Mouse (Mus musculus) v-Abl transformed pro-B cells (cell line): Measurements from ENCODE around the gene Cd81.

ENCODE experiments used
- in situ Hi-C, 2 experiments: fragments of 400-800 bp; cut with MboI; formaldehyde crosslinking; loops; one replicate each; pipeline ENCODE4 v1.15.1; 2025; ENCODE audit not compliant: unreplicated experiment in 2 of 2

The Cd81 gene

GRCm38 (mm10) chr7:143044826-143045206 is 7.7 kb upstream of the Cd81 start:
- in situ Hi-C loops, result no loop called here

- in situ Hi-C loops, result no loop called here
Observed at GRCm38 (mm10) chr7:143046358-143046757, 6.2 kb upstream of the Cd81 start.

GRCm38 (mm10) chr7:143049331-143049730 is 3.2 kb upstream of the Cd81 start:
- in situ Hi-C loops, result no loop called here

DNA sequence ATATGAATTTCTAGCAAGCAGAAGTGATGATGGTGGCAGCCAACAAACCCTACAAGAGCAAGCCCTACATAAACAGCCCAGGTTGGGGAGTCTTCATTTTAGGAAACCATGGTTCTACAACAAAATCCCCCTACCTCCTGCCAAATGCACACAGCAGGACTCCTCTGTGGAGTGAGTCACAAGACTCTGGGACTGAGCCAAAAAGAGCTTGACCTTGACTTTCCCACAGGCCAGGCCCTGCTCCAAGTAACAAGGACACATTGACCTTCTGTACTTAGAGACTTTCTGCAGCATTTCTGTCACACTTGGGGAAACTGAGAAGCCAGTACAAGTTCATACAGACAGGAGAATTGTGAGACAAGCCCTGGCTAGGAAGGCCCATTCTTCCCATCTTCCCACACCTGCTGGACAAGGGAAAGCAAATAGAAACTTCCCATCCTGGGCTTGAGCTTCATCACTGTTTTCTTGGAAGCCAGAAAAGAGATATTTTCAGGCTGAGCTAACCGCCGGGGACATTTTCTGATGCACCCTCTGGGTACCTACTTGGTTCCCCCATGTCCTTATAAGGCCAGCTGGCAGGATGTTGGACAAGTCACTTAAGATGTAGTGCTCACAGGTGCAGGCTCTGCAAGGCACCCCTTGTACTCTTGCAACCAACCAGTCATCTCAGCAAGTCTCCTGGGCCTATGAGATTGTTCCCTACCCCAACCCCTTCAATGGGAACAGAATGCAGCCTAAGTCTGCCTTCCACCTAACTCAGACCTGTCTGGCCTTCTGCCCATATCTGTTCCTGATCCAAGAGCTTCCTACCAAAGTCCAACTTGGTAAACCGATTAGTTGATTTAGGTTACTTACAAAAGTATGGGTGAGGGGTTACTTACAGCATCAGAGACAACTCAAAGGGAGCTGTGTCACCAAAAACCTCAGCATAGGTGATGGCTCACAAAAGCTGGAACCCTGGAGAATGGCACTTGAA is 2.4 kb upstream of the Cd81 start:
- in situ Hi-C loops, result loop anchor here (25.0 kb wide), 2 partner anchors 538 to 1512 kb away; partner anchors contain the start of gene Ppfia1 (in 2 of the 2)

DNA sequence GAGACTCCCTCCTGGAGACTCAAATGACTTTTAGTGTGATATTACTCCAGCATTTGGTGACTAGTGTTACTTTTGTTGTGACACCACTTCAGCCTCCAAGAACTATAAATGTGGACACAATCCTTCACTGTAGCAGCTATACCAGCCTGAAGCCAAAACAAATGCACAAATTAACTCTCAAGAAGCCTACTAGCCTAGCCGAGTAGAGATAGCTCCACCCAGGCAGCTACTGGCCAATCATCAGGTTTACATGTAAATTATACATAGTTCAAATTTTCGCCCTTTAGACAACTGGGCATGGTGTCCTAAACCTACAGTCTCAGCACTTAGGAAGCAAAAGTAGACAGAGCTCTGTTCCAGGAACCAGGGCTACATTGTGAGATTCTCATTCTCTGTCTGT is 1.2 kb upstream of the Cd81 start:
- in situ Hi-C loops, result loop anchor here (25.0 kb wide), 2 partner anchors 539 to 1511 kb away; partner anchors contain the start of gene Ppfia1 (in 2 of the 2)

GRCm38 (mm10) chr7:143053008-143053899 is 715 bp downstream of the Cd81 start:
- in situ Hi-C loops, result loop anchor here (25.0 kb wide), 2 partner anchors 541 to 1509 kb away; partner anchors contain the start of gene Ppfia1 (in 2 of the 2)

GRCm38 (mm10) chr7:143053961-143054611 is 1.5 kb downstream of the Cd81 start:
- in situ Hi-C loops, result loop anchor here (25.0 kb wide), 2 partner anchors 542 to 1508 kb away; partner anchors contain the start of gene Ppfia1 (in 2 of the 2)

GRCm38 (mm10) chr7:143054612-143054965 is 2.0 kb downstream of the Cd81 start:
- in situ Hi-C loops, result loop anchor here (25.0 kb wide), 2 partner anchors 542 to 1508 kb away; partner anchors contain the start of gene Ppfia1 (in 2 of the 2)

DNA sequence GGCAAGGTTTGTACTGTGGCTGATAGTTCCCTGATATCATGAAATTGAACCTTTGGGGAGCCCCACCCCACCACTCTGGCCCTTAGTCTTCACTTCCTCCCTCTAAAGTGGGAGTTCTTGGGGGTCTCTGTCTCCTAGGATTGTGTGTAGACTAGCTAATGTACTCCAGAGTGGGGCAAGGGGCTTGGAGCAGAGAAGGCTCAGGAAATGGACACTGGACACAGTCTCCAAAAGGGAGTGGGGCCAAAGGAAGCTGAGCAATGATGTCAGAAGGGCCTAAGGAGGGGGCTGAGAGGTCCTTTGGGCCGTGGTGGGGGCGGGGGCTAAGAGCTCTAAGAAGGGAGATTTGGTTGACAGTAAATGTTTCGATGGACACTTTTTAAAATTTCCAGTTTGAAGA is 2.5 kb downstream of the Cd81 start:
- in situ Hi-C loops, result loop anchor here (25.0 kb wide), 2 partner anchors 543 to 1507 kb away; partner anchors contain the start of gene Ppfia1 (in 2 of the 2)

DNA sequence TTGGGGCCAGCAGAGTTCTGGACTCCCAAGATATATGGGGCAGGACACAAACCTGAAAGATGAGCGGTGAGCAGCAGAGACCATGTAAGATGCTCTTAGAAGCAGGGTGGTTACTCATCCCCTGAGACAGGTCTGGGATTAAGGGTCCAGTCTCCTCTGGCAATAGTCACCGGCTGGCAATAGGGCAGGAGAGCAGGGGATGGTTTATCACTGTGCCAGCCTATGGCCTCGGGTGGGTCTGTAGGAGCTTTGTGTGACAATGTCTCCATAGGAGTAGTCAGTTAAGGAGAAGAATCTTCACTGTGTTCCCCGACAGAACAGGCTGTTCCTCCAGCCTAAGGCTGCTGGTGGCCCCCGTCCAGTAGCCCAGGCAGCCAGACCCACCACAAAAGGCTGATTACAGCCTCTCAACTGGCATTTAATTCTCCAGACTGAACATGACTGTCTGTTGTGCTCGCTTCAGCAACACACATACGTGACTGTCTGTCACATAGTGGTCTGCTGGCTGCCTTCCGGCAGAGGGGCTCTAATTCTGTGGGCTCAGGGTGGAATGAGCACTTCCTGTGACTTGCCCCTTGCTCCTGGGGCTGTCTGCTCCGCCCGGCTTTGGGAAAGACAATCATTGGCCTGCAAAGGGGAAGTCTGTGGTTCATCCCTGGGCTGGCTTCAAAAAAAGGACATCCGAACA is 3.1 kb downstream of the Cd81 start:
- in situ Hi-C loops, result loop anchor here (25.0 kb wide), 2 partner anchors 543 to 1507 kb away; partner anchors contain the start of gene Ppfia1 (in 2 of the 2)

DNA sequence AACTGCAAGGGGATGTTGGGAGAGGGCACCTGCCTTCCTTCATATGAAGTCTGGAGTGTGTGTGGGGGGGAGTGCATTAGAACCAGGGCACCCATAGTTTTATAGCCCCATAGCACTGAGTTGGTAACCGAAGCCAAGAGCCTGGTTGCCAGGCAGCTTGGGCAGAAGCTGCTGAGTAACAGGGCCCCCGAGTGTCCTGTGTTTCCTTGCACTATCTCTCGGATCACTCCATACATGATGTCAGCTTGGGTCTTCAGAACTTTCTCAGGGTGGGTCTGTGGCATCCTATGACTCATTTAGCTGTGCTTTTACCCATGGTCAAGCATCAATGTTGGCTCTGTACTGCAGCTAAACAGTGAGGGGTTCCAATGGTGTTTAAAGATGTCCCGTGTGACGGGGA is 4.5 kb downstream of the Cd81 start:
- in situ Hi-C loops, result loop anchor here (25.0 kb wide), 2 partner anchors 545 to 1505 kb away; partner anchors contain the start of gene Ppfia1 (in 2 of the 2)

DNA sequence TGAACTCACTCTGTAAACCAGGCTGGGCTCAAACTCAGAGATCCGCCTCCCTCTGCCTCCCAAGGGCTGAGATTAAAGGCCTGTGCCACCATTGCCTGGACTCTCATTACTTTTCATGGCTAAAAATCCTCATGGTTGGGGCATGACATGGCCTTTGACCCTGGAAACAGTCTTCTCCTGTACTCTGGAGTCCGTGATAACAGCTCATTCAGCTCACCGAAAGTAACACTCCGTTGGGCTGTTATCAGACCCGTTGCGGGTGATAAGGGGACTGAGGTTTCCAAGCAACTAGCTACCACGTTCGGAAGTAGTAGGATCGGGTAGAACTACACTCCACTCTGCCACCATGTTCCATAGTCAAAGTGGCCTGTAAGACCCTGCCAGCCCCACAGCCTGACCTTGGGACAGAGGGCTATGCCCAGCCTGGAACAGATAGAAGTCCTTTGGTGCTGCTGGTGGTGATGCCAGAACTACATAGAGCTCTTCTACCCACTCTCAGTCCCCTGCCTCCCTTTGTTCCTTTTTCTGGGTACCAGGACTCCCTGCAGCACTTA is 5.2 kb downstream of the Cd81 start:
- in situ Hi-C loops, result loop anchor here (25.0 kb wide), 2 partner anchors 545 to 1505 kb away; partner anchors contain the start of gene Ppfia1 (in 2 of the 2)

DNA sequence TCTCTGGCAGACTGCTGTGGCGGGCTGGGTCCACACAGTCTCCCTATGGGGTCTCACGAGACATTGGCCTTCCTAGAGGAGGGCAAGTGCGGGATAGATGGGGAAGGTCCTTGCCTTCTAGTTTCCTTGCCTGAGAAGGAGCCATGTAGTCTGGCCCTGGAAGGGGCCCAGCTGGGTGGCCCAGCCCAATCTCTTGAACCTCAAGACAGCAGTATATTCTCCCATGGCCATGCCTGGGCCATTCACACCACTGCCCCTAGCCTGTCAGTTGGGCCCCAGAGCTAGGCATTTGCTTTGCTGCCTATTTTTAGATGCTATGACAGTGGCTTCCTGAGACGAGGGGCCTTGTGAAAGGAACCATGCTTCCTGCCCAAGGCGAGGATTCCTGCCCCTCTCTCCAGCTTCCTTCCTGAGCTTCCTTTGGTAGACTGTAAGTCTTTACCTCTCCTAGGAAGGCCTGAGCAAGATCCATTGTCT is 5.7 kb downstream of the Cd81 start:
- in situ Hi-C loops, result loop anchor here (25.0 kb wide), 2 partner anchors 546 to 1504 kb away; partner anchors contain the start of gene Ppfia1 (in 2 of the 2)

- in situ Hi-C loops, result loop anchor here (25.0 kb wide), 2 partner anchors 547 to 1503 kb away; partner anchors contain the start of gene Ppfia1 (in 2 of the 2)
Observed at GRCm38 (mm10) chr7:143059202-143059870, 6.8 kb downstream of the Cd81 start.

DNA sequence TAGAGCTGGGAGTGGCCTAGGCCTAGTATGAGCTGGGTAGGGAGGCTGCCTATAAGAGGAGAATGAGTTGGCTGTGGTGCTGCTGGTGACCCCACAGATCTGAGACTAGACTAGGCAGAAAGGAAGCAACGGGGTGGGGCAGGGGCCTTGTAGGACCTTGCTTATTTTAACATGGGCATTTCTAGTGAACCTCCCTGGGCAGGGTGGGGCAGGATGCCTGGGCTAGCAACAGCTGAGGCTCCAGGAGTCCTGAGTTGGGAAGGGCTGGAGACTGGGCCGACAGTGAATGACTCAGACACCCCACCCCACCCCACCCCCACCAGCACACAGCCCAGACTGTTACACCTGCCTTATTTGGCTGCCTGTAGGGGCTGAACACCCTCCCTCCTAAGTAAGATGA is 10.2 kb downstream of the Cd81 start:
- in situ Hi-C loops, result loop anchor here (25.0 kb wide), 2 partner anchors 550 to 1500 kb away; partner anchors contain the start of gene Ppfia1 (in 2 of the 2)

- in situ Hi-C loops, result loop anchor here (25.0 kb wide), 2 partner anchors 552 to 1498 kb away; partner anchors contain the start of gene Ppfia1 (in 2 of the 2)
Observed at GRCm38 (mm10) chr7:143064226-143064625, 11.7 kb downstream of the Cd81 start.

GRCm38 (mm10) chr7:143065692-143066091 is 13.2 kb downstream of the Cd81 start:
- in situ Hi-C loops, result loop anchor here (5.0 to 25.0 kb wide), 3 partner anchors 58 to 1497 kb away; partner anchors contain the start of genes Ppfia1 (in 2 of the 2) and Tspan32 (in 2 of the 2)

GRCm38 (mm10) chr7:143067469-143067868 is 14.9 kb downstream of the Cd81 start:
- in situ Hi-C loops, result loop anchor here (5.0 to 25.0 kb wide), 3 partner anchors 60 to 1495 kb away; partner anchors contain the start of genes Ppfia1 (in 2 of the 2) and Tspan32 (in 2 of the 2)
